Mouse (Mus musculus) granulocyte monocyte progenitor cell, adult 5-6 weeks (primary cell): Measurements from ENCODE around the gene Gbp3. TPM values are rescaled to one million over a fixed set of nuclear protein-coding genes. Genes with fewer than 3 reads are reported as not detected.
A peak's percentile ranks its signal among the peaks of the same experiment; 100 is the strongest.

ENCODE experiments used
- ATAC-seq: replicated peaks from 2 replicates; pipeline ENCODE4 v1.8.0; 2016; ENCODE audit warnings: mild to moderate bottlenecking, moderate TSS enrichment, inconsistent platforms; ENCODE audit not compliant: poor library complexity, severe bottlenecking
- total RNA-seq, 2 experiments: library from RNA; stranded (forward) in 1 of 2; stranded (reverse) in 1 of 2; fragments of 200-712, 200-1000 nt in 1 of 2; fragments of >200 nt in 1 of 2; fragmentation: Nextera tagmentation in 1 of 2; gene quantifications; 2 replicates each; pipeline ENCODE4 v1.2.3; 2014 to 2017

The Gbp3 gene
- total RNA-seq, 2 experiments from 2014 or later, result 71.1 to 85.4 TPM

GRCm38 (mm10) chr3:142583067-142583466 lies 23.2 kb downstream of the Gbp3 start:
- ATAC-seq, result no peak

GRCm38 (mm10) chr3:142587386-142587785 lies 27.6 kb downstream of the Gbp3 start:
- ATAC-seq, result no peak

DNA sequence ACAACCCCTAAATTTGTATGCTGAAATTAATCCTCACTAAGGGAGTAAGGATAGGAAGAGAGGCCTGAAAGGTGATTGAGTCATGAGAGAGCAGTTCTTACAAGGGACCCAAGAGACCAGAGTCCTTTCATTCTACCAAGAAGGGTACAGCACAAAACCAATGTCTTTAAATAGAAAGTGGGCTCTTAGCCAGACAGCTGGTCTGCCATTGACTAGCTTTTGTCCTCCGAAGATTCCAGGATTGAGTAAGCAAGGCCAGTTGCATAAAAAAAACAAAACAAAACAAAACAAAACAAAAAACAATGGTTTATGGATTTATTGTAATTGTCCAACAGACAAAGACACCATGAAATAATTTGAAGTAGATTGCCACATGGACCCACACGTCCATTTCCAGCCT lies 29.1 kb downstream of the Gbp3 start:
- ATAC-seq, result no peak

GRCm38 (mm10) chr3:142590431-142591067 lies 30.7 kb downstream of the Gbp3 start:
- peak; percentile 96 for ATAC-seq

DNA sequence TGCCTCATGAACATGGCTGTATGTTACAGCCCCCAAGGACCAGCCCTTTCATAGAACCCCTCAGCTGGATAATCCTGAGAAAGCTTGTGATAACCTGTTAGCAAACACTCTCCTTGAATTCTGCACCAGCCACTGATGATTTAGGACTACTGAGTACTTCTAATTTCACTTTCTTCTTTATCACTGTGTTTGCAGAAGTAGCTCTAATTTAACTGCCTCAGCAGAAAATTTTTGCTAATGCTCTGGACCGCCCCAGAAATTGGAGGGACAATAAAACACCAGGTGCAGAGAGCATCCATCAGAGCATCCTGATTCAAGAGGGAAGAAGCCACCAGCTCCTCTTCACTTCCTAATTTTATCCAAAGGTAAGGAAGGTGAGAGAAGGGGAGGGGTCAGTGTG lies 34.7 kb downstream of the Gbp3 start, which contains the start of gene Gbp2b:
TSS of gene Gbp2b (plus strand) at position 301 of the 400 bp plus-strand sequence.
- no peak for ATAC-seq

GRCm38 (mm10) chr3:142597923-142598322 lies 38.1 kb downstream of the Gbp3 start:
- no peak for ATAC-seq

DNA sequence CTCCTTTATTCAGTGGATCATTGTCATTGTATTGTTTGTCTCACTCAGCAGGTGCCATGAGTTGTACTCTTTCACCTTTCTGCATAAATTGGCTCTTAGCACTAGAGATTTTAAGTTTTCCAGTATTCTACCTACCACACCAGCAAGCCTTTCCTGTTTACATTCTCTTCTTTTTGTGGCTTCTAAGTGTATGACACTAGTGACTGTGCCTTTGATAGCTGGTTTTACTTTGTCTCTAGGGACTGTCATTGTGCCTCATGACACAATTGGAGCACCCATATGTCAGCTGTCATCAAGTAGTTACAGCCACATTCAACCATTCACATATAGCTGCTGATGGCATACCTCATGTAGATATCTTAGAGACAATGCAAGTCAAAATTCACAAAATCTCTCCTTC lies 41.8 kb downstream of the Gbp3 start:
- ATAC-seq, result no peak

DNA sequence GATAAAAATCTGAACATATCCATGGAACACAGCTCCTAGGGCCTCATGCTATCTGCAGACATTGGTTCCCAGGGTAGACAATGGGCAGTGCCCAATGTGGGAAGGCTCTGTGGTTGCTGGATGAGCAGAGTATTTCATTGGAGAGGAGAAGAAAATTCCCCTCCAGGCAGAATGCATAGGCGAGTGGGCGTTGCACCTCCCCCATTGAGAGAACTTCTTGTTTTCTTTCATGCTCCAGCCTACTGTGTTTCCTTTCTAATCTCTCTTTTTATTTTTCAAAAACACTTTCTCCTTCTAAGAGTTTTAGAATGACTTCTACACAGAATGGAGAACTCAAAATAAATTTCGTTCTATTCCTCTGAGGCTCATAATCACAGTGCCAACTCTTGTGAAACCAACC lies 58.8 kb downstream of the Gbp3 start:
- ATAC-seq, result no peak

DNA sequence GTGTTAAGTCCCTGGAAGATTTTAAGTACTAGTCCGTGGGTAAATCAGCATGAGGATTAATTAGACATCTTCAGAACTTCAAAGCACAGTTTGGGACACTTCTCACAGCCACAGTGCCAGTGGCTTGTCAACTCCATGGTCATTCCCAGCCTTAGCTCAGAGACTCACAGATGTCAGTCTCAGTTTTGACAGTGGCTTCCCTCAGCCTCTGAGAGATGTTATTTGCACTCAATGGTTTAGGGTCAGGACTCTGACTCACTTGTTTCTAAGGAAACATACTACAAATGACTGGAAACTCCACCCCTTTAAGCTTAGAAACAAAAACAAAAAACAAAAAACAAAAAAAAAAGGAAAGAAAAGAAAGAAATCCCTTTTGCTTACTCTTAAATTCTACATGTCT lies 59.8 kb downstream of the Gbp3 start:
- 0 out of 2 replicates have a peak, but pooled peaks have one; percentile 14 for ATAC-seq

- ATAC-seq, result peak; percentile 72
These were observed 60.5 kb downstream of the Gbp3 start, which contains the start of gene Gbp2 for GRCm38 (mm10) chr3:142620111-142620955. Gene Gbp2 (plus strand): TSS chr3:142620602.

GRCm38 (mm10) chr3:142620956-142621562 lies 61.2 kb downstream of the Gbp3 start:
- ATAC-seq, result peak; percentile 81

Other genes starting within 250 kb of the Gbp3 start
- gene Pdlim5, start 164.3 kb upstream of the Gbp3 start, total RNA-seq (2014; fragmentation: Nextera tagmentation), result 17.5 and 25.7 TPM in 2 replicates
- 16.7 and 17.6 TPM in 2 replicates for gene Pdlim5, start 164.3 kb upstream of the Gbp3 start, total RNA-seq (2017)
- gene Gbp5, start 66.0 kb upstream of the Gbp3 start, total RNA-seq (2014; fragmentation: Nextera tagmentation), result 5.2 and 11.1 TPM in 2 replicates
- 9.4 and 11.3 TPM in 2 replicates for gene Gbp5, start 66.0 kb upstream of the Gbp3 start, total RNA-seq (2017)
- gene Gbp7, start 29.7 kb upstream of the Gbp3 start, total RNA-seq (2014; fragmentation: Nextera tagmentation), result 14.2 and 25.7 TPM in 2 replicates
- 24.3 and 27.4 TPM in 2 replicates for gene Gbp7, start 29.7 kb upstream of the Gbp3 start, total RNA-seq (2017)
- not detected in 2 replicates for gene Gbp2b, start 34.8 kb downstream of the Gbp3 start, total RNA-seq (2014; fragmentation: Nextera tagmentation)
- not detected in 2 replicates for gene Gbp2b, start 34.8 kb downstream of the Gbp3 start, total RNA-seq (2017)
- 7.1 and 9.0 TPM in 2 replicates for gene Gbp2, start 60.6 kb downstream of the Gbp3 start, total RNA-seq (2014; fragmentation: Nextera tagmentation)
- 8.8 and 11.0 TPM in 2 replicates for gene Gbp2, start 60.6 kb downstream of the Gbp3 start, total RNA-seq (2017)
- 33.4 and 57.5 TPM in 2 replicates for gene Kyat3, start 141.0 kb downstream of the Gbp3 start, total RNA-seq (2014; fragmentation: Nextera tagmentation)
- 34.3 and 45.1 TPM in 2 replicates for gene Kyat3, start 141.0 kb downstream of the Gbp3 start, total RNA-seq (2017)
- 66.2 and 75.2 TPM in 2 replicates for gene Gtf2b, start 205.0 kb downstream of the Gbp3 start, total RNA-seq (2014; fragmentation: Nextera tagmentation)
- gene Gtf2b, start 205.0 kb downstream of the Gbp3 start, total RNA-seq (2017), result 127 and 139 TPM in 2 replicates